Mouse (Mus musculus): ENCODE measurements around the gene Asic2. TPM values are rescaled to one million over a fixed set of nuclear protein-coding genes. Genes with fewer than 3 reads are reported as not detected.
A peak's percentile ranks its signal among the peaks of the same experiment; 100 is the strongest.

Gene Asic2
- polyA plus RNA-seq, 1 experiment = not detected

DNA sequence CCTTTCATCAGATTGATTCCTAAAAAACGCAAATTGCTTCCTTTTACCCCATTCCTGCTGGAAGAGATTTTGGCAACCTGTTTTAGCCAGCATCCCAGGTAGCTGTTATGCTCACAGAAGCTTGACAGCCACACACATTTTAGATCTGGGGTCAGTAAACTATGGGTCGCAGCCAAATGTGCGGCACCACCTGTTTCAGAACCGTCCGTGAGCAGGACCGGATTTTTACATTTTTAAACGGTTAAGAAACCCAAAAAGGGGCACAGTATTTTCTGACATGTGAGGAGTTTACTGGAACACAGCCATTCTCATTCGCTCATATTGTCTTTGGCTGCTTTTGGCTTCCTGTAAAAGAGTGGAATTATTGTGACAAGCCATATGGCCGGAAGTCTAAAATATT, 744.9 kb downstream of the Asic2 start:
- Histone ChIP-seq H3K4me3 (ENCODE audit: insufficient read depth, low read depth, low read length) (no peak overlapping the region), H3K27ac (replicated peaks; ENCODE audit: low read depth, low read length) (no peak overlapping the region), H3K4me1 (ENCODE audit: control insufficient read depth, insufficient read depth, insufficient read length, low read length) (no peaks in the 10 kb centered on the region)

DNA sequence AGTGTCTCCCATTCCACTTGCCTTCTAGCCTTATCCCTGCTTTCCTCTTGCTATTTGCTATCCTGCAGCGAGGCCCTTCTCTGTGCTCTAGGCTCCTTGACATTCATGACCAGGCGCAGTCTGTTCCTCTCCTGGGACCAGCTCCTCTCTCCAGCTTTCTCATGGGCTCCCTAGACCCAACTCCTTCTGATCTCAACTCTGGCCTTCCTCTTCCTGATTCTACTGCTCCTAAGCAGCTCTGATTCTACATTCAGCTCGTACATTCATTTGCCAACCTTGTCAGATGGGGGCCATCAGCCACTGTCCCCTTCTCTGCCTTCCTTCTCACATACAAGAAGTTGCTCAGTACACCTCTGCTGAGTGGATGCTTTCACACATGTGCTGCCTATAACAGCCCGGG, 747.5 kb downstream of the Asic2 start:
- no peak overlapping the region for H3K27ac ChIP-seq (replicated peaks; ENCODE audit: low read depth, low read length)
- no peak overlapping the region for H3K4me3 ChIP-seq (ENCODE audit: insufficient read depth, low read depth, low read length)
- H3K4me1 ChIP-seq (ENCODE audit: control insufficient read depth, insufficient read depth, insufficient read length, low read length) = no peaks in the 10 kb centered on the region

DNA sequence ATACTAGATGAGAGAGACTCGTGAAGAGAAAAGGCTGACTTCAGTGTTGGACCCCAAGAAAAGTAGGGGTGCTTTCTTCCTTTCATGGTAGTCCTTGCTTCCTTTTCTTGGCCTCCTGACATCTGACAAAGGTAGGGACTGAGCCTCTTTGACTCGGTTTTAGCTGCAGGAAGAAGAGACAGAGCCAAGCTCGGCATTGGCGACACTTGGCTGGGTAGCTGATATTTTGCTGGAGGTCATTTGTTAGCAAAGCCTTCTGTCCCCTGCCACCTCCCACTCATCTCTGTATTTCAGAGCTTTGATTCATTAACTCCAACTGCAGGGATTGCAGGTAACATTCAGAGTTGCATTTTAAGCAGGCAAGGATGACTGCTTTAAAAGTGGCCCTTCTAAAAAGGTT, 762.8 kb downstream of the Asic2 start:
- Histone ChIP-seq H3K27ac (replicated peaks; ENCODE audit: low read depth, low read length) (no peak overlapping the region), H3K4me3 (ENCODE audit: insufficient read depth, low read depth, low read length) (no peak overlapping the region), H3K4me1 (ENCODE audit: control insufficient read depth, insufficient read depth, insufficient read length, low read length) (no peaks in the 10 kb centered on the region)

- no peak overlapping the region for H3K27ac ChIP-seq (replicated peaks; ENCODE audit: low read depth, low read length)
- H3K4me3 ChIP-seq (ENCODE audit: insufficient read depth, low read depth, low read length) = no peak overlapping the region
- no peaks in the 10 kb centered on the region for H3K4me1 ChIP-seq (ENCODE audit: control insufficient read depth, insufficient read depth, insufficient read length, low read length)
Measured at GRCm38 (mm10) chr11:81202578-81202977, 765.7 kb downstream of the Asic2 start.

- Histone ChIP-seq H3K4me1 (ENCODE audit: control insufficient read depth, insufficient read depth, insufficient read length, low read length) (no peaks in the 10 kb centered on the region), H3K4me3 (ENCODE audit: insufficient read depth, low read depth, low read length) (no peak overlapping the region), H3K27ac (replicated peaks; ENCODE audit: low read depth, low read length) (no peak overlapping the region)
Measured at GRCm38 (mm10) chr11:81193856-81194255, 774.4 kb downstream of the Asic2 start.

- no peaks in the 10 kb centered on the region for H3K4me1 ChIP-seq (ENCODE audit: control insufficient read depth, insufficient read depth, insufficient read length, low read length)
- no peak overlapping the region for H3K27ac ChIP-seq (replicated peaks; ENCODE audit: low read depth, low read length)
- no peak overlapping the region for H3K4me3 ChIP-seq (ENCODE audit: insufficient read depth, low read depth, low read length)
Measured at GRCm38 (mm10) chr11:81192155-81192554, 776.1 kb downstream of the Asic2 start.

- H3K27ac ChIP-seq (replicated peaks; ENCODE audit: low read depth, low read length) = no peak overlapping the region
- H3K4me3 ChIP-seq (ENCODE audit: insufficient read depth, low read depth, low read length) = no peak overlapping the region
- no peaks in the 10 kb centered on the region for H3K4me1 ChIP-seq (ENCODE audit: control insufficient read depth, insufficient read depth, insufficient read length, low read length)
Measured at GRCm38 (mm10) chr11:81189103-81189502, 779.2 kb downstream of the Asic2 start.

GRCm38 (mm10) chr11:81187851-81188250, 780.4 kb downstream of the Asic2 start:
- Histone ChIP-seq H3K4me1 (ENCODE audit: control insufficient read depth, insufficient read depth, insufficient read length, low read length) (no peaks in the 10 kb centered on the region), H3K4me3 (ENCODE audit: insufficient read depth, low read depth, low read length) (no peak overlapping the region), H3K27ac (replicated peaks; ENCODE audit: low read depth, low read length) (no peak overlapping the region)

DNA sequence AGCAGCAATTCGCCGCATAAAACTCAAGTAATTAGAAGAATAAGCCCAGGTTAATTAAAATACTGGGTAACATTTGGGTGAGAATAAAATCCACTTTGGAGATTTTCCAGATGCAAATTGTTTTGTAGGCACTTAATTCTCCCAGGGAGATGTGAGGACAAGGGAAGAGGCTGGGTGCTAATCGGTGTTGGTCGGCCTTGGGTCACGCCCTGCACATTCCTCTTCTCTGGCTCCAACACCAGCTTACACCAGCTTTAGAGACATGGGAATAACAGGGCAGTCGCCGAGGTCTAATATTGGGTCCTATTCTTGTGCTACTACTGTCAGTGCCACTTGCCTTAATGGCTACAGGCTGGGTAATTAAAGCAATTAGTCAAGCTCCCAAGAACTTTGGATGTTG, 783.5 kb downstream of the Asic2 start:
- H3K27ac ChIP-seq (replicated peaks; ENCODE audit: low read depth, low read length) = no peak overlapping the region
- no peaks in the 10 kb centered on the region for H3K4me1 ChIP-seq (ENCODE audit: control insufficient read depth, insufficient read depth, insufficient read length, low read length)
- no peak overlapping the region for H3K4me3 ChIP-seq (ENCODE audit: insufficient read depth, low read depth, low read length)

DNA sequence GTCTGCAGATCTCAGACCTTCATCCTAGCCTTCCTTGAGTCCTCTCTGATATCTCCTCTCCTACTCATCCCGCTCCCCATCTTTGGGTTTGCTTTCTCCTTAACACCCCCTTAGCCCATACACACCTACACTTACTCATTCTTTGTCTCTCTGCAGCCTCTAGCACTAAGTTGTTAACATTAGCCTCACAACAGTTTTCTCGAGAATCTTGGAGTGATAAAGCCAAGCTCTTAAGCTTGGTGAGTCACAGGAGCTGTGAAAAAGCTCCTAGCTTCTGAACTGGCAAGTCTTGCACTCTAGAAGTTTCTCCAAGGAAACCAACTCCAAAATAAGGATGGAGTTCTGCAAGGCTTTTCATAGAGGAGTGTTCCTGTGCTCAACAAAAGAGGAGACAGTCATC, 803.4 kb downstream of the Asic2 start:
- Histone ChIP-seq H3K4me1 (ENCODE audit: control insufficient read depth, insufficient read depth, insufficient read length, low read length) (no peaks in the 10 kb centered on the region), H3K4me3 (ENCODE audit: insufficient read depth, low read depth, low read length) (no peak overlapping the region), H3K27ac (replicated peaks; ENCODE audit: low read depth, low read length) (no peak overlapping the region)

- no peak overlapping the region for H3K27ac ChIP-seq (replicated peaks; ENCODE audit: low read depth, low read length)
- no peaks in the 10 kb centered on the region for H3K4me1 ChIP-seq (ENCODE audit: control insufficient read depth, insufficient read depth, insufficient read length, low read length)
- H3K4me3 ChIP-seq (ENCODE audit: insufficient read depth, low read depth, low read length) = no peak overlapping the region
Measured at GRCm38 (mm10) chr11:81163056-81163455, 805.2 kb downstream of the Asic2 start.

- Histone ChIP-seq H3K4me1 (ENCODE audit: control insufficient read depth, insufficient read depth, insufficient read length, low read length) (peaks cover 2% of the 10 kb centered on the region; the same call in 1 of the 2 replicates), H3K4me3 (ENCODE audit: insufficient read depth, low read depth, low read length) (no peak overlapping the region), H3K27ac (replicated peaks; ENCODE audit: low read depth, low read length) (no peak overlapping the region)
Measured at GRCm38 (mm10) chr11:81153841-81154240, 814.4 kb downstream of the Asic2 start.

- Histone ChIP-seq H3K27ac (replicated peaks; ENCODE audit: low read depth, low read length) (no peak overlapping the region), H3K4me1 (ENCODE audit: control insufficient read depth, insufficient read depth, insufficient read length, low read length) (peaks cover 2% of the 10 kb centered on the region; the same call in 1 of the 2 replicates), H3K4me3 (ENCODE audit: insufficient read depth, low read depth, low read length) (peak overlapping the region; percentile 14; the same call in 1 of the 2 replicates)
Measured at GRCm38 (mm10) chr11:81153161-81153840, 815.0 kb downstream of the Asic2 start.

GRCm38 (mm10) chr11:81152460-81153160, 815.6 kb downstream of the Asic2 start:
- peaks cover 2% of the 10 kb centered on the region; the same call in 1 of the 2 replicates for H3K4me1 ChIP-seq (ENCODE audit: control insufficient read depth, insufficient read depth, insufficient read length, low read length)
- H3K27ac ChIP-seq (replicated peaks; ENCODE audit: low read depth, low read length) = no peak overlapping the region
- peak overlapping the region; percentile 14; the same call in 1 of the 2 replicates for H3K4me3 ChIP-seq (ENCODE audit: insufficient read depth, low read depth, low read length)

DNA sequence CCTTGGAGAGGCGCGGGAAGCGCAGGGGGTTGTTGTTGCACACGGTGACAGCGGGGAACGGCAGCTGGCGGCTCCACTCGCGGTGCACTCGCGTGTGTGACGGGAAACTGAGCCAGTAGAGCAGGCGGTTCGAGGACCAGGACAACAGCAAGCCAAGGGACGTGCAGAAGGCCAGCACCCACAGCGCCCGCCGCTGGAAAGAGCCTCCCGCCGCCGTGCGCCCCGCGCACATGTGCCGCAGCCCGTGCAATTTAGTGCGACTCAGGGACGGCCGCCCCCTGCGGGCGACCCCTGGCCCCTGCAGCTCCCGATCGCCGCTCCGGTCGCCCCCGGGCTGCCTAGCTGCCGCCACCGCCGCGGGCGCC, 816.3 kb downstream of the Asic2 start:
- H3K4me3 ChIP-seq (ENCODE audit: insufficient read depth, low read depth, low read length) = no peak overlapping the region; the same call in 1 of the 2 replicates
- H3K27ac ChIP-seq (replicated peaks; ENCODE audit: low read depth, low read length) = no peak overlapping the region
- H3K4me1 ChIP-seq (ENCODE audit: control insufficient read depth, insufficient read depth, insufficient read length, low read length) = peaks cover 2% of the 10 kb centered on the region; the same call in 1 of the 2 replicates

All from brown adipose tissue, adult 24 weeks (tissue).